ENCODE assay signal across 10 mouse cellular contexts in genomic region chr5:142692248-142692647, GRCm38 (mm10). TPM values are rescaled to one million over a fixed set of nuclear protein-coding genes. Genes with fewer than 3 reads are reported as not detected.
DNase-seq lines count a peak whose midpoint lies in the region; ATAC-seq lines count a peak whose summit lies in the region.
"Had no signal": no experiment of that assay in that cellular context is flagged by ENCODE, and none has a peak within 500 bp of the region (broad histone marks: within the 10 kb centered on the region; RNA-seq: fewer than 3 reads in every experiment).

Slc29a4 (plus strand) TSS chr5:142692512.

- no peak within 1 kb of the TSS for H3K4me3 ChIP-seq in neural tube, embryonic 11.5 days (ENCODE audit: low read depth, low read length)
- H3K4me3 ChIP-seq in hindbrain, embryonic 12.5 days: no peak within 1 kb of the TSS
- no peak within 1 kb of the TSS for H3K4me3 ChIP-seq in limb, embryonic 11.5 days (ENCODE audit: low read depth, low read length)
- H3K4me3 ChIP-seq in liver, embryonic 12.5 days: no peak within 1 kb of the TSS
- H3K4me3 ChIP-seq: liver, embryonic 15.5 days had no signal

- no peaks in the 10 kb centered on the region for H3K9me3 ChIP-seq in neural tube, embryonic 11.5 days (ENCODE audit: control insufficient read depth, low read length)
- H3K9me3 ChIP-seq in hindbrain, embryonic 12.5 days (replicated peaks): no peaks in the 10 kb centered on the region
- no peaks in the 10 kb centered on the region for H3K9me3 ChIP-seq in limb, embryonic 11.5 days (ENCODE audit: control insufficient read depth, low read length)
- H3K9me3 ChIP-seq in liver, embryonic 12.5 days (replicated peaks): no peaks in the 10 kb centered on the region
- H3K9me3 ChIP-seq: liver, embryonic 15.5 days had no signal

- H3K36me3 ChIP-seq in neural tube, embryonic 11.5 days (ENCODE audit: control insufficient read depth, insufficient read depth, low read length): no peaks in the 10 kb centered on the region
- H3K36me3 ChIP-seq in hindbrain, embryonic 12.5 days: no peaks in the 10 kb centered on the region
- H3K36me3 ChIP-seq in limb, embryonic 11.5 days (ENCODE audit: control insufficient read depth, insufficient read depth, low read length): no peaks in the 10 kb centered on the region
- H3K36me3 ChIP-seq in liver, embryonic 12.5 days: no peaks in the 10 kb centered on the region
- H3K36me3 ChIP-seq: liver, embryonic 15.5 days had no signal

- no peak within 1 kb of the TSS for H3K4me2 ChIP-seq in neural tube, embryonic 11.5 days (ENCODE audit: low read depth)
- no peak within 1 kb of the TSS for H3K4me2 ChIP-seq in hindbrain, embryonic 12.5 days (replicated peaks)
- H3K4me2 ChIP-seq in limb, embryonic 11.5 days (ENCODE audit: low read depth, severe bottlenecking): no peak within 1 kb of the TSS
- H3K4me2 ChIP-seq in liver, embryonic 12.5 days: no peak within 1 kb of the TSS
- H3K4me2 ChIP-seq: liver, embryonic 15.5 days had no signal

- no peak within 1 kb of the TSS for H3K27ac ChIP-seq in neural tube, embryonic 11.5 days (ENCODE audit: low read depth, low read length)
- H3K27ac ChIP-seq in hindbrain, embryonic 12.5 days: no peak within 1 kb of the TSS
- H3K27ac ChIP-seq in limb, embryonic 11.5 days (replicated peaks; ENCODE audit: low read depth, low read length): no peak within 1 kb of the TSS
- no peak within 1 kb of the TSS for H3K27ac ChIP-seq in liver, embryonic 12.5 days
- H3K27ac ChIP-seq: liver, embryonic 15.5 days had no signal

- no peak for DNase-seq in neural tube, embryonic 11.5 days (ENCODE audit: low spot score)
- DNase-seq in neural tube, embryonic 10.5 days (ENCODE audit: extremely low spot score, low spot score): no peak
- no peak for DNase-seq in limb, embryonic 11.5 days (ENCODE audit: low spot score)
- DNase-seq in spleen, postnatal 4 days (ENCODE audit: low spot score in 2 of 2): no peak
- DNase-seq in kidney, postnatal 25 days: no peak
- no peak for DNase-seq in yolk sac, embryonic 10.5 days (ENCODE audit: low spot score)

- H3K27me3 ChIP-seq in neural tube, embryonic 11.5 days (ENCODE audit: control insufficient read depth, insufficient read depth, low read length): no peaks in the 10 kb centered on the region
- H3K27me3 ChIP-seq in hindbrain, embryonic 12.5 days: no peaks in the 10 kb centered on the region; the same call in 1 of the 2 replicates
- no peaks in the 10 kb centered on the region for H3K27me3 ChIP-seq in limb, embryonic 11.5 days (ENCODE audit: control insufficient read depth, insufficient read depth, low read length)
- peaks cover 36% of the 10 kb centered on the region for H3K27me3 ChIP-seq in liver, embryonic 12.5 days (replicated peaks)

- H3K4me1 ChIP-seq in neural tube, embryonic 11.5 days (ENCODE audit: control insufficient read depth, insufficient read depth, low read length): no peaks in the 10 kb centered on the region
- peaks cover 13% of the 10 kb centered on the region for H3K4me1 ChIP-seq in hindbrain, embryonic 12.5 days
- no peaks in the 10 kb centered on the region for H3K4me1 ChIP-seq in limb, embryonic 11.5 days (ENCODE audit: control insufficient read depth, insufficient read depth, low read length)
- H3K4me1 ChIP-seq in liver, embryonic 12.5 days: no peaks in the 10 kb centered on the region
- H3K4me1 ChIP-seq: liver, embryonic 15.5 days had no signal

- H3K9ac ChIP-seq in neural tube, embryonic 11.5 days (ENCODE audit: low read length): no peak within 1 kb of the TSS
- no peak within 1 kb of the TSS for H3K9ac ChIP-seq in hindbrain, embryonic 12.5 days
- no peak within 1 kb of the TSS for H3K9ac ChIP-seq in limb, embryonic 11.5 days (ENCODE audit: low read length)
- no peak within 1 kb of the TSS for H3K9ac ChIP-seq in liver, embryonic 12.5 days
- H3K9ac ChIP-seq: liver, embryonic 15.5 days had no signal

- 40% methylated on average over 14 of the region's 14 CpGs for WGBS in neural tube, embryonic 11.5 days
- WGBS in hindbrain, embryonic 12.5 days: 61% methylated on average over 14 of the region's 14 CpGs
- 57% methylated on average over 14 of the region's 14 CpGs for WGBS in limb, embryonic 11.5 days
- WGBS in liver, embryonic 12.5 days (ENCODE audit: insufficient replicate concordance): 70% methylated on average over 14 of the region's 14 CpGs

- ATAC-seq in neural tube, embryonic 11.5 days (ENCODE audit: insufficient read depth, low FRiP score, low TSS enrichment): no peak
- no peak for ATAC-seq in hindbrain, embryonic 12.5 days (ENCODE audit: low FRiP score)
- ATAC-seq in limb, embryonic 11.5 days (ENCODE audit: insufficient number of reproducible peaks, low FRiP score, low TSS enrichment, low read depth): no peak
- ATAC-seq in liver, embryonic 12.5 days: no peak
- ATAC-seq: activated CD4-positive, CD25-positive, alpha-beta regulatory T cell, adult 4 months had no signal

RNA-seq across cellular contexts. Expression of gene Slc29a4, which starts in this region (rescaled TPM):
- polyA plus RNA-seq in neural tube, embryonic 11.5 days (2014; fragmentation: Nextera tagmentation; extraction: Ambion mirVana): 36.9 and 39.4 TPM in 2 replicates
- 58.5 and 60.2 TPM in 2 replicates for polyA plus RNA-seq in hindbrain, embryonic 12.5 days (2016; fragmentation: Nextera tagmentation; extraction: Ambion mirVana)
- 12.9 and 13.0 TPM in 2 replicates for polyA plus RNA-seq in limb, embryonic 11.5 days (2014; fragmentation: Nextera tagmentation; extraction: Ambion mirVana)
- 0.38 and 0.72 TPM in 2 replicates for polyA plus RNA-seq in liver, embryonic 12.5 days (2016; fragmentation: Nextera tagmentation; extraction: Ambion mirVana)
